Mouse (Mus musculus): ENCODE measurements around the gene Gm28041. TPM values are rescaled to one million over a fixed set of nuclear protein-coding genes. Genes with fewer than 3 reads are reported as not detected.

Gm28041 gene
- 1 to 10 TPM in 1 of 2 experiments, under 1 TPM in 1; 0.63 to 3.1 TPM for polyA plus RNA-seq (2017; shearing (Covaris generic))

DNA sequence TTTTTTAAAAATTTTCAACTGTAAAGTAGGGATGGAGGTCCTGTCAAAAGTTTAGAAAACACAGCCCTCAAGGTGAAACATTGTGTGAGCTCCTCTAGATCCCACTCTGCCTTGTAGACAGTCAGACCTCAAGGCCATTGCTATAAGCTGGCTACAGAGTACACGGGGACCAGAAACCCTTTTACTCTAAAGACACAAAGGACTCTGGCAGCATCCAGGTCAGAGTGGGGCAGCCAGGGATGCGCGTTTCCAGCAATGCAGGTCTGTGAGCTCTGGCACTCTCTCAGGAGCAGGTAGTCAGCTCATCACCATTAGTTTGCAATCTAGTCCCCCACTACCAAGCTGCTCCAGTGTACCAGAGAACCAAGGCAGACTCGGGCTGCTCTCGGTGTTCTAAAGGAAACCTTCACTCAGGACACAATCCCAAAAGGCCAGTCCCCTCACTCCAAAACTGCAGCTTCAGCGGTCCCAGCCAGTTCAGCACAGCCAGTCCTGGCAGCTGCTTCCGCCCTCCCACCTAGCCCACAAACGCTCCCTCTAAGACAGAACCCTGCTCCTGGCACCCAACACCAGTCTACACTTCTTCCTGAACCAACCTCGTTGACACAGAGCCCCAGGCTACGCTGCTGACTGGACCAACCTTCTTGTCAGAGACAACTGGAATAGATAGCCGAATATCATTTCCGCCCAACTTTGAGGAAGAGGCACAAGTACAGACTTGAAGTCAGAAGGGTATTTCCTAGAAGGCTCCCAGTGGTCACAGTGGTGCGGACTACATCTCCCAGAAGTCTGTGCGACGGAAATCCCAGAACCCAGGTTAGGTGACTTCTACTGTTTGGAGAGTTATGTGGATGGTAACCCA is at the start of gene Gm28041, which contains the start of gene Zfp456:
Gene Gm28041 (minus strand): TSS at position 684 of the 862 bp plus-strand sequence.
Gene Zfp456 (minus strand): TSS at position 761 of the 862 bp plus-strand sequence.

DNA sequence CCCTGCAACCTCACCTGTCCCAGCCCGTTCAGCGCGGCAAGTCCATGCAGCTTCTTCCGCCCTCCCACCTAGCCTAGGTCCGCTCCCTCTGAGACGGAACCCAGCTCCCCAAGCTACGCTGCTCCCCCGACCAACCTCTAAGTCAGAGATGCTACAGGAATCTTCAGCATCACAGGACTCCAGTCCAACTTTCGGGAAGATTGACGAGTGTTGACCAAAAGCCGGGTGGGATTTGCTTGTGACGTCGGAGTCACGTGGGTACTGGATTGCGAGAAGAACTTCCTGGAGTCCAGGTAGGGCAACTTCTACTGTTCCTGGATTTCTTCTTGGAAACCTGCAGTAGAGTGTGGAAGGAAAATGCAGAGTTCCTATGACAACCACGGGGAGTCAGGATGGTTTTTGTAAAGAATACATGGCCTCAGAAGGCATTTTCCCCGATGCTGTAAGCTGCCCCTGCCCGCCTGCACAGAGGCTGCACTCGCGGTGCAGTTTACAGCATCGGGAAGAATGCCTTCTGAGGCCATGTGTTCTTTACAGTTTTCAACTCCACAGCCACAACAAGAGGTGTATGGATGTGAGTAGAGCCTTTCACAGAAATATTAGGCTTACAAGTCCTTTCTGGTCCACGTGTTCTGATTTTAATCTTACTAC is 45.8 kb upstream of the Gm28041 start, which contains the start of gene Zfp459:
Gene Zfp459 (minus strand): TSS at position 212 of the 651 bp plus-strand sequence.

GRCm38 (mm10) chr13:67399183-67399903 is 23.8 kb upstream of the Gm28041 start, which contains the start of gene Zfp429:
Gene Zfp429, minus strand, starts transcription at chr13:67399819.

GRCm38 (mm10) chr13:67360131-67360744 is 15.3 kb downstream of the Gm28041 start, which contains the start of the genes Gm28044 and Zfp953:
Gene Gm28044, minus strand, starts transcription at chr13:67360536.
Gene Zfp953, minus strand, starts transcription at chr13:67360605.

GRCm38 (mm10) chr13:67332019-67332724 is 43.4 kb downstream of the Gm28041 start, which contains the start of gene Zfp595:
Gene Zfp595, minus strand, starts transcription at chr13:67332570.

GRCm38 (mm10) chr13:67305822-67306672 is 69.5 kb downstream of the Gm28041 start, which contains the start of gene Zfp457:
Gene Zfp457, minus strand, starts transcription at chr13:67306485.

Other genes starting within 250 kb of the Gm28041 start
- gene Rsl1, start 202.6 kb downstream of the Gm28041 start, polyA plus RNA-seq (2017; shearing (Covaris generic)) = 10 to 100 TPM; 17.3 to 21.2 TPM
- 1 to 10 TPM; 3.1 to 5.3 TPM for gene Zfp455, start 181.2 kb downstream of the Gm28041 start, polyA plus RNA-seq (2017; shearing (Covaris generic))
- gene Zfp458, start 97.3 kb downstream of the Gm28041 start, polyA plus RNA-seq (2017; shearing (Covaris generic)) = 1 to 10 TPM; 1.3 to 3.5 TPM
- 1 to 10 TPM in 1 of 2 experiments, under 1 TPM in 1; 0.48 to 2.3 TPM for gene Zfp457, start 69.2 kb downstream of the Gm28041 start, polyA plus RNA-seq (2017; shearing (Covaris generic))
- 1 to 10 TPM; 7.7 to 8.4 TPM for gene Zfp595, start 43.2 kb downstream of the Gm28041 start, polyA plus RNA-seq (2017; shearing (Covaris generic))
- 1 to 10 TPM in 1 of 2 experiments, under 1 TPM in 1; 0.90 to 1.3 TPM for gene Gm28044, start 15.2 kb downstream of the Gm28041 start, polyA plus RNA-seq (2017; shearing (Covaris generic))
- 1 to 10 TPM; 2.3 to 4.4 TPM for gene Zfp953, start 15.1 kb downstream of the Gm28041 start, polyA plus RNA-seq (2017; shearing (Covaris generic))
- gene Zfp456, start 77 bp upstream of the Gm28041 start, polyA plus RNA-seq (2017; shearing (Covaris generic)) = 1 to 10 TPM; 5.9 to 9.4 TPM
- 10 to 100 TPM; 19.9 to 22.8 TPM for gene Zfp429, start 24.1 kb upstream of the Gm28041 start, polyA plus RNA-seq (2017; shearing (Covaris generic))
- 1 to 10 TPM; 3.1 to 3.7 TPM for gene Zfp459, start 45.7 kb upstream of the Gm28041 start, polyA plus RNA-seq (2017; shearing (Covaris generic))
- 10 to 100 TPM in 1 of 2 experiments, 1 to 10 TPM in 1; 9.0 to 15.1 TPM for gene Zfp874a, start 75.9 kb upstream of the Gm28041 start, polyA plus RNA-seq (2017; shearing (Covaris generic))
- gene Zfp874b, start 108.5 kb upstream of the Gm28041 start, polyA plus RNA-seq (2017; shearing (Covaris generic)) = 10 to 100 TPM in 1 of 2 experiments, 1 to 10 TPM in 1; 7.6 to 13.0 TPM
- gene Zfp58, start 124.8 kb upstream of the Gm28041 start, polyA plus RNA-seq (2017; shearing (Covaris generic)) = 10 to 100 TPM; 14.6 to 21.7 TPM
- under 1 TPM in 1 of 2 experiments, not detected in 1; 0.36 TPM for gene Gm26965, start 150.4 kb upstream of the Gm28041 start, polyA plus RNA-seq (2017; shearing (Covaris generic))
- 10 to 100 TPM; 37.3 to 43.0 TPM for gene Zfp87, start 150.4 kb upstream of the Gm28041 start, polyA plus RNA-seq (2017; shearing (Covaris generic))
- 10 to 100 TPM; 16.6 to 20.8 TPM for gene Zfp748, start 178.1 kb upstream of the Gm28041 start, polyA plus RNA-seq (2017; shearing (Covaris generic))
- gene Zfp729b, start 234.0 kb upstream of the Gm28041 start, polyA plus RNA-seq (2017; shearing (Covaris generic)) = 1 to 10 TPM; 5.5 to 5.8 TPM

Measured in inflammation-experienced regulatory T-cells (primary cell).